Mouse (Mus musculus): ENCODE measurements around the gene Csf2rb2.

- no peak for TF ChIP-seq CTCF (IDR thresholded peaks at IDR 0.05; ENCODE audit: borderline replicate concordance, insufficient read depth, low read depth, low read length)
- TF ChIP-seq POLR2A (IDR thresholded peaks at IDR 0.05; ENCODE audit: borderline replicate concordance, insufficient read depth, low read length): no peak
Observed at GRCm38 (mm10) chr15:78324294-78324693, 18.8 kb upstream of the Csf2rb2 start.
